Mouse (Mus musculus) embryonic facial prominence, embryonic 13.5 days (tissue): ENCODE measurements around the gene Scyl1. TPM values are rescaled to one million over a fixed set of nuclear protein-coding genes. Genes with fewer than 3 reads are reported as not detected.

Experiments used
- ATAC-seq: fragments of 200-750 bp; cut with Nextera tagmentation; 2 replicates; pipeline ENCODE4 v1.8.0; 2017; ENCODE audit warnings: low read depth; ENCODE audit not compliant: insufficient number of reproducible peaks, insufficient read depth, low FRiP score, low TSS enrichment
- H3K27ac ChIP-seq: fragments of 300-500 bp; sonication (generic); 2 replicates; pipeline ENCODE4 v1.5.1; 2015; ENCODE audit warnings: moderate library complexity, mild to moderate bottlenecking, inconsistent platforms
- H3K27me3 ChIP-seq: fragments of 300-500 bp; sonication (generic); 2 replicates; pipeline ENCODE4 v1.6.1; 2015; ENCODE audit warnings: mild to moderate bottlenecking, inconsistent platforms
- H3K36me3 ChIP-seq: fragments of 300-500 bp; sonication (generic); 2 replicates; pipeline ENCODE4 v1.6.1; 2015; ENCODE audit warnings: mild to moderate bottlenecking, inconsistent platforms
- H3K4me1 ChIP-seq: fragments of 300-500 bp; sonication (generic); 2 replicates; pipeline ENCODE4 v1.6.1; 2015; ENCODE audit warnings: inconsistent platforms
- H3K4me2 ChIP-seq: fragments of 300-500 bp; sonication (generic); 2 replicates; pipeline ENCODE4 v1.6.1; 2015; ENCODE audit warnings: moderate library complexity, mild to moderate bottlenecking, inconsistent platforms
- H3K4me3 ChIP-seq: fragments of 300-500 bp; sonication (generic); 2 replicates; pipeline ENCODE4 v1.5.1; 2015; ENCODE audit warnings: mild to moderate bottlenecking, inconsistent platforms
- H3K9ac ChIP-seq: fragments of 300-500 bp; sonication (generic); 2 replicates; pipeline ENCODE4 v1.6.1; 2015; ENCODE audit warnings: mild to moderate bottlenecking, inconsistent platforms
- H3K9me3 ChIP-seq: fragments of 300-500 bp; sonication (generic); 2 replicates; pipeline ENCODE4 v1.6.1; 2016; ENCODE audit warnings: inconsistent platforms
- WGBS: fragments of 180-500 bp; shearing (Covaris S2); methylation state at CpG from one replicate; pipeline ENCODE4 v1.1.7; 2015; ENCODE audit warnings: mixed read lengths; 5-methylcytosine and 5-hydroxymethylcytosine counted together
- polyA plus RNA-seq: library from polyadenylated mRNA; unstranded; fragments of >200 nt; fragmentation: Nextera tagmentation; extraction: Ambion mirVana; gene quantifications from 2 replicates; pipeline ENCODE4 v1.2.1, GENCODE M21; 2015

The Scyl1 gene
- polyA plus RNA-seq, 1 experiment from 2014 or later, result 75.3 TPM

GRCm38 (mm10) chr19:5734325-5734724, 36.9 kb downstream of the Scyl1 start:
- Histone ChIP-seq H3K27ac (no peak overlapping the region), H3K4me2 (no peak overlapping the region), H3K27me3 (peaks cover 19% of the 10 kb centered on the region), H3K9me3 (no peaks in the 10 kb centered on the region), H3K9ac (no peak overlapping the region), H3K4me1 (peaks cover 22% of the 10 kb centered on the region), H3K4me3 (no peak overlapping the region), H3K36me3 (peaks cover 6% of the 10 kb centered on the region)
- ATAC-seq, result no peak
- WGBS, result 79% methylated on average over 9 of the region's 9 CpGs

GRCm38 (mm10) chr19:5731264-5731978, 39.8 kb downstream of the Scyl1 start:
- peak overlapping the region; percentile 99 for H3K4me2 ChIP-seq
- peaks cover 44% of the 10 kb centered on the region for H3K4me1 ChIP-seq
- under 1% methylated on average over 47 of the region's 47 CpGs for WGBS
- peak overlapping the region; percentile 65; the same call in 1 of the 2 replicates for H3K27ac ChIP-seq
- no peaks in the 10 kb centered on the region for H3K9me3 ChIP-seq
- H3K36me3 ChIP-seq, result peaks cover 6% of the 10 kb centered on the region
- peak overlapping the region; percentile 79 for H3K9ac ChIP-seq
- peaks cover 10% of the 10 kb centered on the region; the same call in 1 of the 2 replicates for H3K27me3 ChIP-seq
- peak overlapping the region; percentile 70 for H3K4me3 ChIP-seq
- ATAC-seq, result peak; percentile 70

- WGBS, result 73% methylated on average over 29 of the region's 29 CpGs
- no peak for ATAC-seq
- peaks cover 6% of the 10 kb centered on the region for H3K36me3 ChIP-seq
- peaks cover 53% of the 10 kb centered on the region for H3K4me1 ChIP-seq
- H3K9ac ChIP-seq, result peak overlapping the region; percentile 79
- H3K4me2 ChIP-seq, result peak overlapping the region; percentile 99
- peaks cover 6% of the 10 kb centered on the region; the same call in 1 of the 2 replicates for H3K27me3 ChIP-seq
- no peak overlapping the region for H3K27ac ChIP-seq
- H3K9me3 ChIP-seq, result no peaks in the 10 kb centered on the region
- H3K4me3 ChIP-seq, result peak overlapping the region; percentile 95
These were observed 40.7 kb downstream of the Scyl1 start for GRCm38 (mm10) chr19:5730314-5731186.

GRCm38 (mm10) chr19:5729444-5729815, 41.8 kb downstream of the Scyl1 start, which contains the start of gene Fam89b:
Gene Fam89b, minus strand, starts transcription at chr19:5729653.
- peak within 1 kb of the TSS; percentile 99 for H3K4me2 ChIP-seq
- no peaks in the 10 kb centered on the region for H3K9me3 ChIP-seq
- no peaks in the 10 kb centered on the region for H3K27me3 ChIP-seq
- peaks cover 17% of the 10 kb centered on the region for H3K36me3 ChIP-seq
- under 1% methylated on average over 37 of the region's 37 CpGs for WGBS
- peak within 1 kb of the TSS; percentile 99 for H3K9ac ChIP-seq
- H3K4me3 ChIP-seq, result peak within 1 kb of the TSS; percentile 95
- peak; percentile 82 for ATAC-seq
- peaks cover 64% of the 10 kb centered on the region for H3K4me1 ChIP-seq
- H3K27ac ChIP-seq, result peak within 1 kb of the TSS; percentile 96

GRCm38 (mm10) chr19:5728631-5729443, 42.4 kb downstream of the Scyl1 start:
- Histone ChIP-seq H3K4me1 (peaks cover 69% of the 10 kb centered on the region), H3K27ac (peak overlapping the region; percentile 96), H3K36me3 (peaks cover 23% of the 10 kb centered on the region), H3K9me3 (no peaks in the 10 kb centered on the region), H3K27me3 (no peaks in the 10 kb centered on the region), H3K4me3 (peak overlapping the region; percentile 95), H3K9ac (peak overlapping the region; percentile 99), H3K4me2 (peak overlapping the region; percentile 99)
- 5% methylated on average over 36 of the region's 37 CpGs for WGBS
- 0 out of 2 replicates have a peak, but pooled peaks have one; percentile 22 for ATAC-seq

- no peaks in the 10 kb centered on the region for H3K9me3 ChIP-seq
- no peaks in the 10 kb centered on the region for H3K27me3 ChIP-seq
- H3K27ac ChIP-seq, result peak overlapping the region; percentile 72
- no peak for ATAC-seq
- peak overlapping the region; percentile 95 for H3K4me3 ChIP-seq
- peak overlapping the region; percentile 99 for H3K4me2 ChIP-seq
- 4% methylated on average over 14 of the region's 14 CpGs for WGBS
- H3K4me1 ChIP-seq, result peaks cover 69% of the 10 kb centered on the region
- peaks cover 29% of the 10 kb centered on the region for H3K36me3 ChIP-seq
- H3K9ac ChIP-seq, result peak overlapping the region; percentile 99
These were observed 43.5 kb downstream of the Scyl1 start for GRCm38 (mm10) chr19:5727701-5728100.

GRCm38 (mm10) chr19:5726961-5727578, 44.1 kb downstream of the Scyl1 start:
- Histone ChIP-seq H3K9me3 (no peaks in the 10 kb centered on the region), H3K27ac (peak overlapping the region; percentile 72), H3K4me2 (peak overlapping the region; percentile 99), H3K27me3 (no peaks in the 10 kb centered on the region), H3K9ac (peak overlapping the region; percentile 99), H3K4me3 (peak overlapping the region; percentile 95), H3K4me1 (peaks cover 68% of the 10 kb centered on the region), H3K36me3 (peaks cover 36% of the 10 kb centered on the region)
- no peak for ATAC-seq
- WGBS, result 70% methylated on average over 15 of the region's 15 CpGs

GRCm38 (mm10) chr19:5725767-5726515, 45.3 kb downstream of the Scyl1 start, which contains the start of gene Ehbp1l1:
Gene Ehbp1l1, minus strand, starts transcription at chr19:5726317.
- Histone ChIP-seq H3K4me2 (peak within 1 kb of the TSS; percentile 99), H3K36me3 (peaks cover 45% of the 10 kb centered on the region), H3K9ac (peak within 1 kb of the TSS; percentile 99), H3K27me3 (no peaks in the 10 kb centered on the region), H3K4me3 (peak within 1 kb of the TSS; percentile 95), H3K4me1 (peaks cover 61% of the 10 kb centered on the region), H3K9me3 (no peaks in the 10 kb centered on the region), H3K27ac (peak within 1 kb of the TSS; percentile 72)
- no peak for ATAC-seq
- 10% methylated on average over 49 of the region's 49 CpGs for WGBS

- Histone ChIP-seq H3K4me1 (peaks cover 54% of the 10 kb centered on the region), H3K4me3 (peak overlapping the region; percentile 95), H3K9ac (peak overlapping the region; percentile 75), H3K4me2 (peak overlapping the region; percentile 99), H3K27me3 (no peaks in the 10 kb centered on the region), H3K27ac (peak overlapping the region; percentile 48; the same call in 1 of the 2 replicates), H3K36me3 (peaks cover 48% of the 10 kb centered on the region), H3K9me3 (no peaks in the 10 kb centered on the region)
- 71% methylated on average over 12 of the region's 12 CpGs for WGBS
- no peak for ATAC-seq
These were observed 46.1 kb downstream of the Scyl1 start for GRCm38 (mm10) chr19:5725029-5725707.

GRCm38 (mm10) chr19:5724549-5724941, 46.7 kb downstream of the Scyl1 start:
- peaks cover 47% of the 10 kb centered on the region for H3K4me1 ChIP-seq
- peak overlapping the region; percentile 28; the same call in 1 of the 2 replicates for H3K27ac ChIP-seq
- H3K27me3 ChIP-seq, result no peaks in the 10 kb centered on the region
- peak overlapping the region; percentile 95 for H3K4me3 ChIP-seq
- peak overlapping the region; percentile 99 for H3K4me2 ChIP-seq
- 75% methylated on average over 7 of the region's 7 CpGs for WGBS
- H3K9ac ChIP-seq, result peak overlapping the region; percentile 75
- no peak for ATAC-seq
- H3K9me3 ChIP-seq, result no peaks in the 10 kb centered on the region
- H3K36me3 ChIP-seq, result peaks cover 53% of the 10 kb centered on the region
